Mouse (Mus musculus): ENCODE measurements around the gene Ebf1. TPM values are rescaled to one million over a fixed set of nuclear protein-coding genes. Genes with fewer than 3 reads are reported as not detected.

The Ebf1 gene
- total RNA-seq, 1 experiment from 2014 or later: 7.4 TPM

DNA sequence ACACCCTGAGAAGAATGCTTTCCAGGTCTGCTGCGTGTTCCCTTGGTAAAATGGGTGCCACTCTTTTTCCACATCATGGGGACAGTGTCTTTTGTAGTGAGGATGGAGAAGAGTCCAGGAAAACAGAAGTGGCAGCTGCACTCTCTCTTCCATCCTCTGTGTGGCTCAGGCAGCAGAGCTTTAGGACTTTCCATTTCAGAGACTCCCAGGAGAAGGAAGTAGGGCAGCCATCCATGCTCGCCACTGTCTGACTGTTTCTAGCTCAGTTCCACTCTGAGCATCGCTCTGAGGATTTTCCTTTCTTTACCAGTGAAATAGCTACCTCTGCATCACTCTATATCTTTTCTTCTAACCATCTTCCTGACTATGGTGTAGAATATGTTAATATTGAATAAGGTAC lies 234.8 kb downstream of the Ebf1 start:
- no peak for ATAC-seq (replicated peaks; ENCODE audit: insufficient number of reproducible peaks, low FRiP score, low TSS enrichment, poor library complexity, severe bottlenecking)

DNA sequence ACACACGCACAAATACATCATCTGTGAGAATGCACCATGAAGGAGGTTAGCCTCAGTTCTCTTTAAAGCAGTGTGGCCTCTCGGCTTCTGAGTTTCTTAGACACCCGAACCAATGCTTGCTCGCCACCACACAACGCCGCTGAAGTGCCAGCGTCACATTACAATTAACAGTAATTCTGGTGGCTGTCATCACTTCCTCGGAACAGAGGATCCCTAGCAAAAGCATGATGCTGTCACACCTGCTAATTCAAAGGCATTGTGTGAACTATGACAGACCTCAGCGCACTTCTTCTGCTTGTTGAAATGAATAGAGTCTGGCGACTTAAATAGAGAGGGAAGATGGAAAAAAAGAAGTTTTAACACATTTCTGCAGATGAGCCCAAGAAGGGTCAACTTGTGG lies 235.8 kb downstream of the Ebf1 start:
- no peak for ATAC-seq (replicated peaks; ENCODE audit: insufficient number of reproducible peaks, low FRiP score, low TSS enrichment, poor library complexity, severe bottlenecking)

GRCm38 (mm10) chr11:44854496-44854895 lies 237.4 kb downstream of the Ebf1 start:
- no peak for ATAC-seq (replicated peaks; ENCODE audit: insufficient number of reproducible peaks, low FRiP score, low TSS enrichment, poor library complexity, severe bottlenecking)

- no peak for ATAC-seq (replicated peaks; ENCODE audit: insufficient number of reproducible peaks, low FRiP score, low TSS enrichment, poor library complexity, severe bottlenecking)
Measured at GRCm38 (mm10) chr11:44861108-44861507, 244.0 kb downstream of the Ebf1 start.

DNA sequence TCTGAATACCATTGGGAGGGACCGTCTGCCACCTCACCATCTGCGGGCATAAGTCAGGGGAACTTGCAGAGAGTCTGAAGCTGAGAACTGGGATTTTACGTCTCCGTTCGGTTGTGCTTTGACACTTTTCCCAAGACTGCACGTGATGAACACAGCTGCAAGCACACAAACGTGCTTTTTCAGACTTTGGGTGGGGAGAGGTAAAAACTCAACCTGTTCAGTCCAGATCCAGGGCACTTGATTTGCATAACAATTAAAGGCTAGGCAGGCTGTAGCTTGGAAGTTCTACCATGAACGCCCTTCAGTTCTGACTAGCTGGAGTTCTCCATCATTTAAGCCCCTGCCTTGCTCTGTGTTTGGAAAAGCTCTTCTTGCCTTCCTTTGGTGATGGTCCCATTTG lies 246.8 kb downstream of the Ebf1 start:
- ATAC-seq (replicated peaks; ENCODE audit: insufficient number of reproducible peaks, low FRiP score, low TSS enrichment, poor library complexity, severe bottlenecking): no peak

DNA sequence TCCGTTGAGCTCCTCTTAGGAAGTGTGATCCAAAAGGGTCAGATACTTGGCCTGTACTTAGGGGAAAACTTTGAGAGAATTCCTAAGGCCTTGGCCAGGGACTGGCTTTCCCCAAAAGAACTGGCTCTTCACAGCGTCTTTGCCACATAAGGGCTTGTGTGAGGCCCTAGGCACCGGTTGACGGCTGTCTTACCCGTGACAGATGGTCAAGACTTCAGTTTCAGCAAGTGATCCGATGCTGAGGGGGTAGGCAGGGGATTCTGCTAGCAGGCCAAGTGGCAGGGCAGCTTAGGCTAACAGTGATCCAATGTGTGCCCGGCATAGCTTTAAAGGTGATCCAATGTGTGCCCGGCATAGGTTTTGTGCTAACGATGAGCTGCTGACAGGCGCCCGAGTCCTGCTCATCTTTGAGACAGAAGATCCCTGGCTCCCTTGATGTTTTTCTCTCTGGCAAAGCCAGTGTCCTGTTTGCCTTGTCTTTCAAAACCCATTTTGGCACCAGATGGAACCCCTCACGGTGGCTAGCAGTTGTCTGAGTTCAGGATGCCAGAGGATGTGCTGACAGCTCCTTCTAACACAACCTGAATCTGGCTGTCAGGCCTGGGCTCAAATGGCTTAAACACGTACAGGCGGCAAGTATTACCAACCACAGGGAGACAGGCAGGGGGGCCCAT lies 249.5 kb downstream of the Ebf1 start:
- no peak for ATAC-seq (replicated peaks; ENCODE audit: insufficient number of reproducible peaks, low FRiP score, low TSS enrichment, poor library complexity, severe bottlenecking)

GRCm38 (mm10) chr11:44867433-44867832 lies 250.3 kb downstream of the Ebf1 start:
- ATAC-seq (replicated peaks; ENCODE audit: insufficient number of reproducible peaks, low FRiP score, low TSS enrichment, poor library complexity, severe bottlenecking): no peak

GRCm38 (mm10) chr11:44873876-44874275 lies 256.8 kb downstream of the Ebf1 start:
- ATAC-seq (replicated peaks; ENCODE audit: insufficient number of reproducible peaks, low FRiP score, low TSS enrichment, poor library complexity, severe bottlenecking): no peak

DNA sequence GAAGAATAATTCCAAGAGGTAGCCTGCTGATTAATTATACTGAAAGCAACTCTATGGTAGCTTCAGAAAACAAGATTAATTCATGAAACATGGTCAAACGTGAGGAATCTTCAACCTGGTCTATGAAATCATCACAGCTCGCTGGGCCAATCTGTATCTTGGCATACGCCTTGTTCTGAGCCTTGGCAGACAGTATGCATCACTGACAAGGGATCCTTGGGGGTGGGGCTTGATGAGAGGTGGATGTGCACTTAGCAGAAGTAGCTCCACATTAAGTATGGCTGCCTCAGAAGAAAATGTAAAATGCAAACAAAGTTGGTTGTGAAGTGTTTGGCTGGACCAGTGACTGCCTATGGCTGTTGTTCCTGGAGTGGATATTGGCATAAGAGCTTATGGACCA lies 258.1 kb downstream of the Ebf1 start:
- ATAC-seq (replicated peaks; ENCODE audit: insufficient number of reproducible peaks, low FRiP score, low TSS enrichment, poor library complexity, severe bottlenecking): no peak

- no peak for ATAC-seq (replicated peaks; ENCODE audit: insufficient number of reproducible peaks, low FRiP score, low TSS enrichment, poor library complexity, severe bottlenecking)
Measured at GRCm38 (mm10) chr11:44881056-44881683, 264.1 kb downstream of the Ebf1 start.

- ATAC-seq (replicated peaks; ENCODE audit: insufficient number of reproducible peaks, low FRiP score, low TSS enrichment, poor library complexity, severe bottlenecking): no peak
Measured at GRCm38 (mm10) chr11:44882476-44882970, 265.4 kb downstream of the Ebf1 start.

GRCm38 (mm10) chr11:44884337-44884736 lies 267.2 kb downstream of the Ebf1 start:
- ATAC-seq (replicated peaks; ENCODE audit: insufficient number of reproducible peaks, low FRiP score, low TSS enrichment, poor library complexity, severe bottlenecking): no peak

GRCm38 (mm10) chr11:44886897-44887296 lies 269.8 kb downstream of the Ebf1 start:
- no peak for ATAC-seq (replicated peaks; ENCODE audit: insufficient number of reproducible peaks, low FRiP score, low TSS enrichment, poor library complexity, severe bottlenecking)

DNA sequence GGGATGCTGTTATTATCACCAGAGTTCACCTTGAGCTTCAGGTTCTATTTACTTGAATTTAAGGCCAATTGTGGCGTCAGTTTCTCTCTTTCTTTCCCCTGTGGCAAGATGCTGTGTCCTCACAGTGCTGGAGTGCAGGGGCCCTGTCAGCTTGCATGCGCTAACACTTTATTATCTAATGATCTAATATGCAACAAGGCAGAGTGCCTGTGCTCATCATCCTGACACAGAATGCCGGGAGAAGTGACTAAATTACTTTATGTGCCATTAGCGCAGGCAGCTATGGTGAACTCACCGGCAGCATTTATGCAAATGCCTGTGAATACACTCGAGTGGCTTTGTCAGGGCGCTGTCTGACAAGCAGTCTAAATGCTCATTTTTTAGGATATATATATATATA lies 270.6 kb downstream of the Ebf1 start:
- no peak for ATAC-seq (replicated peaks; ENCODE audit: insufficient number of reproducible peaks, low FRiP score, low TSS enrichment, poor library complexity, severe bottlenecking)

DNA sequence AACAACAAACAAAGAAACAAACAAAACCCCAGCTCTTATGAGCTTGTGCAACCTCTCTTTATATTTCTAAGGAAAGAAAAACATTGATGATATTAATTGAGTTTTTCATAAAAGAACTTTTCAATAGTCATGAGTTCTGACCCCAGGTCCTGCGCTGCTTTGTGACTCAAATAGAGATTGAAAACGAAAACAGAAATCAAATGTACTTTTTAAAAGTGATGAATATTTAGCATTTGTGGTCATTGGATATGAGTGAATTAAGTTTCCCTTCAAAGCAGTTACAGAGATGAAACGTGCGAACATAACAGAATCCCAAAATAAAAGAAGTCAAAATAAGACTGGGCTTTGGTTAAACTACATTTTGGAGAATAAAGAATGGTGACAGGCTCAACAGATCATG lies 271.3 kb downstream of the Ebf1 start:
- no peak for ATAC-seq (replicated peaks; ENCODE audit: insufficient number of reproducible peaks, low FRiP score, low TSS enrichment, poor library complexity, severe bottlenecking)

- peak; percentile 63 for ATAC-seq (replicated peaks; ENCODE audit: insufficient number of reproducible peaks, low FRiP score, low TSS enrichment, poor library complexity, severe bottlenecking)
Measured at GRCm38 (mm10) chr11:44892814-44893521, 275.9 kb downstream of the Ebf1 start.

DNA sequence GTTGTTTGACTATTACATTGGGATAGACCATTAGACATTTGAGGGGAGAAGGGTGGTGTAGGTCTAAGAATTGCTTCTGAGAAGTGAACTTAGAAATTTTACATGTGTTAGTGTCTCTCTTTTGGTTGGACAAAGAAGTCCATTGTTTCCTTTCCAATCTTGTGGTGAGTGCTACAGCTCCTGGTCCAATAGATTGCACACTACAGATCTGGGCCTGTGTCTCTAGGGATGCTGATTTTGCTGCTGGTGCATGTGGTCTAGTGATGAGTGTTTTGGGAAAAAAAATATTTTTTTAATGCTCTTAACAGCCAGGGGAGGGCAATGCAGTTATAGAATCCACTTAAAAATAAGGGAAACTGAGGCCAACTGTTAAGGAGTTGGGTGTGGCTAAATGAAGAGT lies 276.9 kb downstream of the Ebf1 start:
- no peak for ATAC-seq (replicated peaks; ENCODE audit: insufficient number of reproducible peaks, low FRiP score, low TSS enrichment, poor library complexity, severe bottlenecking)

DNA sequence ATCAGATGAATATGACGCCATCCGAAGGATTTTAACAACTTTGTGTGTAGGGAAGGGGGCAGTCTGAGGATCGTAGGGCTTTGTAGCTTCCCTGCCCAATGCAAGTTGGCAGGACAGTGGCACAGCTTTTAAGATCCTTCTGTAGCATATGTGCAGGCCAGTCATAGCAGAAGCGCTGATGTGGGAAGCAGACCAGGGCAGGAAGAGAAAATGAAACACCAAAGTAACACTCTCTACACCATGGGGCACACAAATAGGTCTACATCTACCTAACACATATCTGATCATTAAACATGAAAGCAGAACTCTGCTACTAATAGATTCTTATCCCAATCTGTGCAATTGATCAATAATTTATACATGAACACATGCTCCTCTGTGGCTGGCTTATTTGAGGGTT lies 277.7 kb downstream of the Ebf1 start:
- no peak for ATAC-seq (replicated peaks; ENCODE audit: insufficient number of reproducible peaks, low FRiP score, low TSS enrichment, poor library complexity, severe bottlenecking)

DNA sequence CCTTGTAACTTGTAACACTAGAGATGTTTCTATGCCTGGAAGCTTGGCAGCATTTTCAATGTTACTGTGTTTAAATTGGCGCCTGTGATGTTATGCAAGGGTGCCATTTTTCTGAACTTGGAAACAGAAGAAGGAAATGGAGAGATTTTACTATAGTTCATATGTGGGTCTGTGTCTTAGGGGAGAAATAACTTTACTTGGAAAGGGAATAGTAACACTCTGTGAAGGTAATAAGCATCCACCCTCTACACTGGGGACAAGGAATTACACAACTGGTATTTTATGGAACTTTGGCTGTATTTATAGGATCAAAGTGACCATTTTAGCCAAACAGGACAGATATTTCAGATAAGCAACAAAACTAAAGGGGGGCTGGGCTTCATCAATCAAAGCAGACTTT lies 278.8 kb downstream of the Ebf1 start:
- no peak for ATAC-seq (replicated peaks; ENCODE audit: insufficient number of reproducible peaks, low FRiP score, low TSS enrichment, poor library complexity, severe bottlenecking)

GRCm38 (mm10) chr11:44897140-44897665 lies 280.1 kb downstream of the Ebf1 start:
- no peak for ATAC-seq (replicated peaks; ENCODE audit: insufficient number of reproducible peaks, low FRiP score, low TSS enrichment, poor library complexity, severe bottlenecking)

Data from monocyte, adult 5-6 weeks (primary cell).